Mouse (Mus musculus) monocyte, adult 5-6 weeks (primary cell): ENCODE data around the gene Oxct2b. TPM values are rescaled to one million over a fixed set of nuclear protein-coding genes. Genes with fewer than 3 reads are reported as not detected.
"Not testable (repeated sequence)": the region's sequence is repeated elsewhere in the genome, so short reads cannot be mapped to it uniquely, and the experiment has no call there.

Experiments
- ATAC-seq: fragments of 153-309, 156-312 bp; replicated peaks from 2 replicates; pipeline ENCODE4 v1.8.0; 2017; ENCODE audit warnings: mild to moderate bottlenecking; ENCODE audit not compliant: low TSS enrichment, insufficient number of reproducible peaks, severe bottlenecking, poor library complexity, low FRiP score
- total RNA-seq: library from RNA; stranded (forward); fragments of 200-1000, 200-491, 200-594 nt; gene quantifications from 3 replicates; pipeline ENCODE4 v1.2.3, GENCODE M21; 2017

The Oxct2b gene
- total RNA-seq, 1 experiment from 2014 or later, result not detected

DNA sequence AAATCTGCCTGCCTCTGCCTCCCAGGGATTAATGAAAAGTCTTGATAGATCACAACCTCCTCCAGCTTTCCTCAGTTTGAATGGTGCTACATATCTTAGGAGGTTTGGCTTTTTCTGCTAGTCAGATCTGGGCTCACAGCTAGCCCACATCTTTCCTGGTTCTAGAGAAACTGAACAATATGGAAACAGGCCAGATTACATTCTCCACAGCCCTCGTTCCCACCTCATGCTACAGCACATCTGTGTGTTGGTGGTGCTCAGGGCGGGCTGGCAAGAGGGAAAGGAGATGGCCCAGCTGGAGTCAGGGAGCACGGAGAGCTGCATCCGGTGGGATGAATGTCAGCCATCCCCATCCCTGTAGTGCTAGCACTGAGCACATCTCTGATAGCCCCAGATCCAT is 5.3 kb upstream of the Oxct2b start:
- ATAC-seq, result no peak

DNA sequence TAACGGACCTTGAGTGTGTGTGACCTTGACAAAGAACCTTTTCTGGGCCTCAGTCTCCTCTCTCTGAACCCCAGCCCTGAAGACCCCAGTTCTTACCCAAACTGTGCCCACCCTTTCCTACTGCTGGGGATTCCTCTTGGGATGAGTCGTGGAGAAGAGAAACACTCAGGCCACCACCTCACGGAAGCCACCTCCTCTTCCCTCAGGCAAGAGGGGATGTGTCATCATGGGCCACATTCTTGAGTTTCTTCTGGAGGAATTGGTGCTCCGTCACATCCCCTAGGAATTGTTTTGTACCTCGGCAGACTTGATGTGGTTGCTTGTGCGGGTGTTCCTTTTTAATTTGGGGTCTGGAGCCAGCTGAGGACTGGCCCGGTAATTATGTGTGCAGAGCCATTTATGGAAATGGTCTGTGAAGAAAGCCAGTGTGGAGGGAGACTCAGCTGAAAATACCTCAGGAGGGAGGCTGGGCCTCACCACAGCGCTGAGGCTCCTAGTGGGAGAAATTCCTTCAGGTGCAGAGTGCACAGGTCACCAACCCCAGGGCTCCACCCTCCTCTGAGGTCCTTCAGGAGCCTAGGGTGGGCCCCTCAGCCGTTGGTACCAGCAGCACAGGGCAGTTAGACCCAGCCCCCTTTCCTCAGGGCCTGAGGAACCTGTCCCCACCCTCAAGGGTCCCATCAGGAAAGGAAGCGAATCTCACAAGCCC is 4.6 kb upstream of the Oxct2b start:
- not testable (repeated sequence) for ATAC-seq

DNA sequence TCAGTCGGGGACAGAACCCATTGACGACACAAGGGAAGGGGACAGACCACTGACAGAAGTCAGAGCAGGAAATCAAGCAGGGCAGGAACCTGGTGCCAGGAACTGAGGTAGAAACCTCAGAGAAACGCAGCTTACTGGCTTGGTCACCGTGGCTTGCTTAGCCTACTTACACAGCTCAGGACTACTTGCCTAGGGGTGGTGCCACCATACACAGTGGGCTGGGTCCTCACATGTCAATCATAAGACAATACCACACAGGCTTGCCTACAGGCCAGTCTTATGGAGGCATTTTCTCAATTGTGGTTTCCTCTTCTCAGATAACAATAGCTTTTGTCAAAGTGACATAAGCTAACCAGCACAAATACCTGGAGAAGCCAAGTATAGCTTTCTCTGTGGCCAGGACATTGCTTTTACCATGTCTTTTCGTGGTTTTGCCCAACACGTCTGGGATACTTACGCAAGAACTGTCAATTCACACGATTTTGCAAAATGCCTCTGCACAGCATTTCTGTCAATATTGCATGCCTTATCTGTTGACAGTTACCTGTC is 3.8 kb upstream of the Oxct2b start:
- no peak for ATAC-seq

DNA sequence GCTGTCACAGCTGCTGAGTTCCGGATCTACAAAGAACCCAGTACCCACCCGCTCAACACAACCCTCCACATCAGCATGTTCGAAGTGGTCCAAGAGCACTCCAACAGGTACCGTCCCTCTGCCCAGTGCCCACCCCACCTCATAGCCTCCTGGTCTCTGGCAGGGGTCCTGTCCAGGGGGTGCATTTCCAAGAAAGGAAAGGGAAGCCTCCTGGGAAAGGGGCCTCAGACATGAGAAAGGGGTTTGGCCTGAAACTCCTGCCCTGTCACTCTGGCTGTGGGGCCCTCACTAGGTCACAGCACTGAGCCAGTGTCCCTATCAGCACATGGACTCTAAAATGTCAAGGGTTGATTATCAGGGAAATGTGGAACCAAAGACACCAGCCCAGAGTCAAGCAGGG is 1.4 kb upstream of the Oxct2b start:
- not testable (repeated sequence) for ATAC-seq

DNA sequence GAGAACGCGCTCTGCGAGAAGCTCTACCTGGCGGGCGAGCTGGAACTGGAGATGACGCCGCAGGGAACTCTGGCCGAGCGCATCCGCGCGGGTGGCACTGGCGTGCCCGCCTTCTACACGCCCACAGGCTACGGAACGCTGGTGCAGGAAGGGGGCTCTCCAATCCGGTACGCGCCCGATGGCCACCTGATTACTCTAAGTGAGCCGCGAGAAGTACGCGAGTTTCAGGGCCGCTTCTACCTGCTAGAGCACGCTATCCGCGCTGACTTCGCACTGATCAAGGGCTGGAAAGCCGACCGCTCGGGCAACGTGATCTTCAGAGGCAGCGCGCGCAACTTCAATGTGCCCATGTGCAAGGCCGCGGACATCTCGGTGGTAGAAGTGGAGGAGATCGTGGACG is 574 bp downstream of the Oxct2b start:
- not testable (repeated sequence) for ATAC-seq

DNA sequence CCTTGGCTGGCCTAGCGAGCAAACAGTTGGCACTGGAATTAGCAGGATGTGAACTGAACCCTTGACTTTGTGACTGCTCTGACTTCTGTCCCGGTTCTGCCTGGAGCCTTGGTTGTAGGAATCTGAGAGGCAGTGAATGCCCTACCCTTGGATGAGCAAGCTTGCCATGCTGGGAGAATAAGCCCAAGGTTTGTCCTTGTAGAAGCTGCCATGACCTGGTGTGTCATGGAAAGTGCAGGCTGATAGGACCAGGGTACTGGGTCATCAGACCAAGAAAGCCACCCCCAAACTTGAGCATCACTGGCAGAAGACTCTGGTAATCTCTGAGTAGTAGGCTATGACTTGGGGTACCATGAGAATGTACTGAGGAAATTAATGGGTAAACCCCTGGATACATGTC is 5.2 kb downstream of the Oxct2b start:
- no peak for ATAC-seq

DNA sequence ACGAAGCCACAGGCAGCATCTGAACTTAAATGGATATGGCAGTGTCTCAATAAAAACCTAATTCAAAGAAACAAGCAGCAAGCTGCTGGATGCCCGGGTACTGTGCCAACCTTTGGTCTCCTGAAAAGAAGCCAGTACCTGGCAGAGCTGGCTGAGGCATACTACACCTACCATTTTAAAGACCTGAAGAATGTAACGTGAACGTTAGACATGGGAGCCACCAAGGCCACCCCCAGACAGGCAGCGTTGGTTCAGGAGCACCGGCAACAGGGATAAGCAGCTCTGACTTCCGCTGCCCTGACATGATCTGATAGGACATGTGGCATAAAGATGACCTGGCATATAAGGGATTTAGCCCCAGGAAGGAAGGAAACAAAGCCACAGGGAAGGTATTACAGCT is 10.6 kb downstream of the Oxct2b start:
- no peak for ATAC-seq

DNA sequence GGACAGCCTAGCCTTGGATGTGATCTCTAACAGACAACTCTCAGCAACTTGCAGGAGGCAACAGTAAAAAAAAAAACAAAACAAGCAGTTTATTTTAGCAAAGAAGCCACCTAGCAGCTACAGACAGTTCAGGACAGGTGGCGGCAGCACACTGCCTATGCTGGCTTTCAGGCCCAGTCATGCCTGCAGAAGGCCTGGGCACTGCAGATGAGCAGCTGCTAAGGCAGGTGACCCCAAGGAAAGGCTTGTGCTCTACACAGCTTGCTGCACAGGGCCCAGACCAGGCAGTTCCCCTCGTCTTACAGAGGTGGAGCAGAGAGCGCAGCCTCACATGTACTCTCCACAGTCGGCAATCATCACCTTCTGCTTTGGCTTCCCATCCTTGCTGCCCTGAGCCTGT is 11.0 kb downstream of the Oxct2b start:
- ATAC-seq, result no peak

DNA sequence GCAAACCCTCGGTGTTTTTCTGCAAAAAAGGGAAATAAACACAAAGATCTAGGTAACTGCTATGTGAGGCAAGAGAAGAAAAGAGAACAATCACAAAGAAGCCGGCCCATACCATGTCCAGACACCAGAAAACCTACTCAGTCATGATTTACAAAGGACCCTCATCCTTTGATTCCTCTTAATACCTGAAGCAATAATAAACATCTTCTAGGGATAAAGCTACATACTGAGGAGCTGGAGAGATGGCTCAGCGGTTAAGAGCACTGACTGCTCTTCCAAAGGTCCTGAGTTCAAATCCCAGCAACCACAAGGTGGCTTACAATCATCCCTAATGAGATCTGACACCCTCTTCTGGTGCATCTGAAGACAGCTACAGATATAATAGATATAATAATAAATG is 21.5 kb downstream of the Oxct2b start:
- no peak for ATAC-seq

DNA sequence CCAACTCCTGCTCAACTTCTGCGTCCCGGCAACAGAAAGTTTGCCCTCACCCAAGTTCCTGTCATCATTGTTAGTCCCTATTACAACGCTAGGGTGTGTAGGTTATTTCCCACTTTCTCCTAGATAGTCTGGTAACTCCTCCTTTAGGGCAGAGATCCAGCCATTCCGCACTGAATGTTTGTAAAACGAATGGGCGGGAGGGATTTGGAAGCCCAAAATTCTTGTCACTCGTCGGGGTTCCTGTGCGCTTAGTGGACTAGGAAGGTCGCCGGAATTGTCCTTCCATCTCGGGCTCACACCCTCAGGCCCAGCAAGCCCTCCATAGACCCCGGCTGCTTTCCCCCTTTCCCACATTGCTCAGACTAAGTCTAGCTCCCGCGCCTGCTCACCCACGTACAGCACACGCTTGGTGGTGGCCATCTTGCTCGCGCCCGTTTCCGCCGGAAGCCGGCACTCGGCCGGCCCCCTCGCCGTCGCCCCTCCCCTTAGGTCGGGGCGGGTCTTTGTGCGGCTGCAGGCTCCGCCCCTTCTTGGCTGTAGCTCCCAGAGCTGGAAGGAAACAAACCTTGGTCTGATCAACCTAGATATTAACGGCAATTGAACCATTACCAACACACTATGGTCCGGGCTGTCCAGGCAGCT is 23.6 kb downstream of the Oxct2b start, which contains the start of gene Ppie:
Gene Ppie (minus strand): TSS at position 439 of the 642 bp plus-strand sequence.
- ATAC-seq, result peak; percentile 93

DNA sequence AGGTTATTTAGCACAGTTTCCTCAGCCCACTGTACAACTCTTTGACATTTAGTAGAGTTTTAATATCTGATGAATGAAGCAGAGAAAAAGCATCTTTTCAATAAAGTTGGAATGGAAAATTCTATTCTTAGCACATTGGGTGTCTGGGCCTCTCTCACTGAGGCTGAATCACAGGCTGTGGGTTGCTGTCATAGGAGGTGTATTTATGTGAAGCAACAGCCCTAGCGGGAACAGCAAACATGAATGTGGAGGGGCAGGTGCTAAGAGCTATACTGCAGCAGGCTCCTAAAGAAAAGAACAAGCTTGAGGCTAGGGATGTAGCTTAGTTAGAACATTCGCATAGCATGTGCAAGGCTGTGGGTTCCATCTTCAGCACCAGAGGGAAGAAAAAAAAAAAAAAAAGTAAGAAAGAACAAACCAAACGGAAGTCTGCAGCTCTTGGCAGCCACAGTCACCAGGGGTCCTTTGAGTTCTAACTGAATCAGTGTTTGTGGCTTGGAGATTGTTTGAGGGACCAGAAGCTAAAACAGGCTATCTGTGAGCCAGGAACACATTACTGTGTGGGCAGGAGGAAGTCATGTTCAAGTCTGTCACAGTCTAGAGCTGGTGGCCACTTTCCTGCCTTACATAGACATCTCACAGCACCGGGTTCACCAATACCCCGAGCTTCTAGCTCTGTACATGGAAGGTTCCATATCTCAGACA is 31.5 kb downstream of the Oxct2b start:
- ATAC-seq, result no peak

DNA sequence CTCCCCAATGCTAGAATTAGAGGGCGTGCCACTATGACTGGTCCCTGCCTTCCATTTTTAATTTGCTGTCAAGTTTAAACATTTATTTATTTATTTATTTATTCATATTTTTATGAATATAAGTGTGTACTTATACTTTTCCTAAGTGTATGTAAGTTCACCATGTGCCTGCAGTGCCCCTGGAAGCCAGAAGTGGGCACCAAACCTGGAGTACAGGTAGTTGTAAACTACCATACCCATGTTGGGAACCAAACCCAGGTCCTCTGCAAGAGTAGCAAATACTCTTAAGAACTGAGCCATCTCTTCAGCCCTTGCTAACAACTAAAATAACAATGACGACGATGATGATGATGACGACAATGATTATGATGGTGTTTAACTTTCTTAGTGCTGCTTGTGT is 35.9 kb downstream of the Oxct2b start:
- ATAC-seq, result no peak

DNA sequence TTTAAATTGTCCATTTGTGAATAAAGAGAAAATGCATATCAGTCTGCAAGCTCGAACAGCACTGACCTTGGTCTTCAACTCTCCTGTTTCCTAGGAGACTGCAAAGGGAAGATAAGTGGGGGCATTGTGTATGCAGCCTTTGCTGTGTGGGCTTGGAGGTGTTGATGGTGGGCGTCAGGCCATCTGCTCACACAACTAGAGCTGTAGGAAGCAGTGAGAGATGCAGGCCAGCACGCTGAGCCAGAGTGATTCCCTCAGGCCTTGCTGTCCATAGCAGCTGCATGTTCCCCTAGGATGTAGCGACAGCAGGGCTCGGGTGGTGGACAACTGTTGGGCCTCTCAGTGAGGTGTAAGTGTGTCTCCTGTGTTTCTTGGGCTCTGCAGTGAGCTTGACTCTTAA is 36.9 kb downstream of the Oxct2b start:
- ATAC-seq, result no peak

DNA sequence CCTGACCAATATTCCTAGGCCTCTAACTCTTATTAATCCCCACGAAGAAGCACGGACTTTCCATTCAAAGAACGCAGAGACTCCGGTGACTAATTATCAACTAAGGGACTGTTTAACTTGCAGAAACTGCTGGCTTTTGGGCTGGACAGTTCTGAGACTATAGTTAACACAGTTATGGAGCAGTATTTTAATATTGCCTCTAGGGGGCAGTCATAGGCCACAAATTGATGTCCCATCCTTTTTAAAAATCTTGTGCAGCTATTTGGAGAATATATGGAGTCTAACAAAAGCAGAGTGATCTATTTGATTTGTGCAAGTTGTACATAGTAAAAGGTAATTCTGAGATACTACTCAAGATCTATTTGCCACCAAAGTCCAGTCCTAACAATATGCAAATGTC is 38.9 kb downstream of the Oxct2b start:
- ATAC-seq, result no peak

DNA sequence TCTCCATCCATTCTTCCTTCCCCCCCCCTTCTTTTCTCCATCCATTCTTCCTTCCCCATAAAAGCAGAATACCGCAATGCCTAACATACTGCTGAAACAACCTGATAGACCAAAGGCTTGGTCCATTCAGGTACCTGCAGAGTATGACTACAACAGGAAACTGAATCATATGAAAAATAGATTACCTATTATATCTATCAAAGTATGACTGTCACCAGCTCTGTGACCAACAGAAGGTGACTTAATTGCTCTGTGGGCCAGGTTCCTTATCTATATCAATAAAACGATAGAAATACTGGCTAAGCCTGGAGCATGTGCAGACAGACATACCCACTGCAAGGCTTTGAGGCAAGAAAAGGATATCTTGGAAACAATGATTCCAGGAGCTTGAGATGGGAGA is 39.4 kb downstream of the Oxct2b start:
- no peak for ATAC-seq

DNA sequence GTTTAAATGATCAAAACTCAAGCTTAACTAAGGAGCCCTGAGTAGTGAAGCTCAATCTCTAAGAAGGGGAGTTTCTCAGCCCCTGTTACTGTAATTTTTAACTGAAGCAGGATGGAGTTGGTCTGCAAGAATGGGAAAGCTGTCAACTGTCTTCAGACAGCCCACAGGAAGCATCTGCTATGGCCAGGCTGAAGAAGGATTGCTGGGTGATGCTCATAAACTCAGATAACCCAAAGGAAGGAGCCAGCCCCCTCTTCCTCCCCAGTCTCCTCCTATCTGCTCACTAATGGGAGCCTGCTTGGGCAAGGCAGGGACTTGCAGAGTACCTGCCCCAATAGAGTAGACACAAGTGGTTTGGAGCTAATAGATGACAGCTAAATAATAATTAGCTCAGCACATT is 39.8 kb downstream of the Oxct2b start:
- ATAC-seq, result no peak

DNA sequence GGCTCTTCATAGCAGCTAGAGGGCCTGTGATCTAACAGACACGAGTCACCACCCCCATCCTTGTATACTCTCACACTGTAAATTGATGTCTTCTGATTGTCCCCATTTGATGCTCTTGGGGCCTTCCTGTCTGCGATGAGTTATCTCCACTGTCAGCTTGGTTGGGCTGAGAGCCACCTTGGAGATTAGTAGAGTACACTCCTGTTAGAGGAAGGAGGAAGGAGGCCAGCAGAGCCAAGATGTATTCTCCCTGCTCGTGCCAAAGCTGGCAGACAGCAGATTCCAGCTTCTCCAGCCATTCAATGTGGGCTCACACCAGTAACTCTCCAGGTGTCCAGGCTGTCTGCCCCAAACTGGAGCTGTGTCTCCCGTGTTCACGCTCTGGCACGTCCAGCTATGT is 44.5 kb downstream of the Oxct2b start:
- ATAC-seq, result no peak

DNA sequence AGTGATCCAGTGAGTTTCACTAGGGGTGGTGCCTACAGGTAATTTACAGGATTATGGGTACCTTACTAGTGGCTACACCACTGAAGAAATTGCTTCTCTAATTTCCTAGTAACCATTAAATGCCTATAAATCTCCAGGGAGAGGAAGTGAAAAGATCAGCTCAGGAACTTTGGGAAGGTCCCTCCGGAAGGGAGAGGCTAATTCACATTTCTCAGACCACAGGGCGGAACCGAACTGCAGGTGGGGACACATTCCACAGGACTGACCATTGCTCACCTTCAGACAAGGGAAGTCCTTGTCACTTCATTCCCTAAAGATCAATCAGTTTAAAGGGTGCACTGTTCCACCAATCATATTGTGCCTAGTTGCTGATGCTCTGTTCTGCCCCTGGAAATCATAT is 45.2 kb downstream of the Oxct2b start:
- not testable (repeated sequence) for ATAC-seq

DNA sequence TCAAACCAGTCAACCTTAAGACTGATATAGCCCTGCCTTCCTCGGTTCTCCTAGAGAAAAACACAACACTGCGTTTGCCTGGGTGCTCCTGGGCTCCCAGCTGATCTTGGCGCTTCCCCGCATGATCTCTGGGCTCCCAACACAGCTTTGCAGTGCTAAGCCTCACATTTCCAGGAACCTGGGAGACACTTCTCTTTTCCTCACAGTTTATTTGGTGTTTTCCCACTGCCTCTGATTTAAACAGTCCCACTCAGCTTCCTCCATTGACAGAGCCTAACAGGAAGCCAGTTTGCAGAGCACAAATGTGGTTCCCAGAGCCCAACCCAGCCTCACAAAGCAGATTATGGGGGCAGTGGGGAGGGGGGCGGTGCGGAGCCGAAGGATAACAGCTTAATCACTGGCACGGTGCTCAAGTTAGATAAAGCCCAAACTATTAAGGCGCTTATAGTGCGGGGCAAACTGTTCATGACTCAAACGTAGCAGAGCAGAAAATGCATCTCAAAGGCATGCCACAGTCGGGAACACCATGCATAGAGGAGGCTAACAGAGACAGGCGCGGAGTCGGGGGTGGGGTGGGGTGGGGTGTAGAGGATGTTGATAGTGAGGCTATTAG is 46.3 kb downstream of the Oxct2b start:
- no peak for ATAC-seq
